In the genomic region with DNA sequence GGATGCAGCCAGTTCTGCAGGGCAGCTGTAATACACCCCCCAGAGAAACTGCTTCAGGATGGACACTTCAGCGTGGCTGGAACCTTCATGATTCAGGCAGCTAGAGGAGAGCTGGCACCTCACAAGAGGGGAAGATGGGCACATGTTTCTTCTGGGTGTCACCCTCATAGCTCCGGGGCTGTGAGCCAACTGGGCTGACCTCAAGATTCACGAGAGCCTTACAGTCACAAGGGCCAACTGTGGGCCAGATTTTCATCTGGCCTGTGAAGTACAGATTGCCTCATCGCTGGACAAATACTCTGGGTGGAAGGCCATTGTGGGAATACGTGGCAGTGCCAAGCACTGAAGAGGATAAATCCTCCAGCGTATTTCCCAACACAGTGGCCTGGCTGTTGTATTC, we compare ENCODE assay signal across 10 mouse cellular contexts.
DNase-seq lines count a peak whose midpoint lies in the region.
"Had no signal": no experiment of that assay in that cellular context is flagged by ENCODE, and none has a peak within 500 bp of the region (broad histone marks: within the 10 kb centered on the region; RNA-seq: fewer than 3 reads in every experiment).

No protein-coding gene starts in this region.

- intact Hi-C loops in left cerebral cortex, postnatal 4 days (cut with DNase I), result no loop called here

- DNase-seq in left cerebral cortex, postnatal 4 days, result peak; percentile 39
- no peak for DNase-seq in left cerebral cortex, adult 9 months (ENCODE audit: low spot score in 2 of 2)
- peak; percentile 29 to 38 for DNase-seq in adrenal gland, adult 18-20 months (ENCODE audit: low spot score in 2 of 2)
- DNase-seq in fat pad, adult 2 months (ENCODE audit: extremely low read depth, low read depth, low spot score), result peak; percentile 68
- DNase-seq in lung, postnatal 14 days, result peak; percentile 67
- DNase-seq in thymus, postnatal 25 days, result no peak
- DNase-seq in layer of hippocampus, postnatal 14 days (ENCODE audit: low spot score in 2 of 2), result no peak
- DNase-seq in embryo, embryonic 9.5 days (ENCODE audit: extremely low spot score), result no peak
- DNase-seq: cerebellum, adult 9-10 months; kidney, postnatal 36 days had no signal

Comparison
In these comparisons a context has a peak if more than half of its experiments do, and no peak if none do; other contexts are left out.
1. DNase-seq: peak in left cerebral cortex, postnatal 4 days (single experiment), adrenal gland, adult 18-20 months (2 of 2), fat pad, adult 2 months (single experiment) and lung, postnatal 14 days (single experiment); none in left cerebral cortex, adult 9 months (0 of 2), thymus, postnatal 25 days (single experiment), layer of hippocampus, postnatal 14 days (0 of 2) and embryo, embryonic 9.5 days (single experiment).